Comparison of ENCODE assay signal across 8 mouse cellular contexts in genomic region chr7:47007109-47007780, GRCm38 (mm10). TPM values are rescaled to one million over a fixed set of nuclear protein-coding genes. Genes with fewer than 3 reads are reported as not detected.
DNase-seq lines count a peak whose midpoint lies in the region; ATAC-seq and TF ChIP-seq lines count a peak whose summit lies in the region.

No protein-coding gene starts in this region.

- H3K4me2 ChIP-seq in embryonic facial prominence, embryonic 15.5 days (replicated peaks) = peak overlapping the region; percentile 85

- no peaks in the 10 kb centered on the region for H3K27me3 ChIP-seq in C2C12 (ENCODE audit: control insufficient read depth, insufficient read depth, insufficient read length)
- H3K27me3 ChIP-seq in embryonic facial prominence, embryonic 15.5 days = no peaks in the 10 kb centered on the region

- H3K79me2 ChIP-seq in C2C12 (ENCODE audit: control insufficient read depth, insufficient read depth) = peaks cover 57% of the 10 kb centered on the region

- H3K9me3 ChIP-seq in embryonic facial prominence, embryonic 15.5 days (replicated peaks) = no peaks in the 10 kb centered on the region

- WGBS in embryonic facial prominence, embryonic 15.5 days = 11% methylated on average over 21 of the region's 21 CpGs
- 9% methylated on average over 21 of the region's 21 CpGs for WGBS in large intestine, adult 2 months

- H3K4me3 ChIP-seq in C2C12 (ENCODE audit: insufficient read depth, poor library complexity, severe bottlenecking) = peak overlapping the region; percentile 66
- H3K4me3 ChIP-seq in embryonic facial prominence, embryonic 15.5 days (replicated peaks) = peak overlapping the region; percentile 77

- peak; percentile 91 for DNase-seq in heart, adult 11 months
- no peak for DNase-seq in heart, postnatal 4 days
- DNase-seq in large intestine, adult 2 months (ENCODE audit: low read depth, low spot score) = peak; percentile 25
- DNase-seq in naive thymus-derived CD4-positive, alpha-beta T cell, adult 2 months (ENCODE audit: low read depth) = peak; percentile 53
- DNase-seq in left cerebral cortex, postnatal 36 days (ENCODE audit: low spot score in 2 of 2) = no peak
- no peak for DNase-seq in right cerebral cortex, postnatal 25 days

- peaks cover 49% of the 10 kb centered on the region for H3K79me3 ChIP-seq in C2C12 (ENCODE audit: low read depth)

- peak overlapping the region; percentile 68 for H3ac ChIP-seq in C2C12 (ENCODE audit: control insufficient read depth, insufficient read length, low read depth)

- no peaks in the 10 kb centered on the region for H3K36me3 ChIP-seq in C2C12 (ENCODE audit: control insufficient read depth, insufficient read depth)
- no peaks in the 10 kb centered on the region for H3K36me3 ChIP-seq in embryonic facial prominence, embryonic 15.5 days

- ATAC-seq in embryonic facial prominence, embryonic 15.5 days (ENCODE audit: insufficient number of reproducible peaks, low FRiP score, low TSS enrichment, low read depth) = no peak

- H3K9ac ChIP-seq in embryonic facial prominence, embryonic 15.5 days = peak overlapping the region; percentile 77

- H3K27ac ChIP-seq in embryonic facial prominence, embryonic 15.5 days (replicated peaks) = peak overlapping the region; percentile 97

- intact Hi-C loops in left cerebral cortex, postnatal 36 days (cut with DNase I) = loop anchor here (5.0 kb wide), 1 partner anchor 160 kb away; no protein-coding TSS in a partner anchor

- no peak for TF ChIP-seq CTCF in C2C12 (IDR thresholded peaks at IDR 0.05; ENCODE audit: control insufficient read depth, insufficient read depth, insufficient read length)

- H3K4me1 ChIP-seq in embryonic facial prominence, embryonic 15.5 days = peaks cover 45% of the 10 kb centered on the region

TF ChIP-seq in C2C12, 6 proteins besides CTCF, POLR2A, EP300 and RAD21:
- TF ChIP-seq MYOG (IDR thresholded peaks at IDR 0.05; ENCODE audit: control insufficient read depth, extremely low read depth, insufficient read length) = no peak
- no peak for TF ChIP-seq CEBPB (IDR thresholded peaks at IDR 0.05; ENCODE audit: low read depth)
- no peak for TF ChIP-seq MAX (IDR thresholded peaks at IDR 0.05)
- TF ChIP-seq USF1 (IDR thresholded peaks at IDR 0.05; ENCODE audit: low read depth) = no peak
- no peak for TF ChIP-seq FOSL1 (IDR thresholded peaks at IDR 0.05; ENCODE audit: insufficient read depth, low read length, poor library complexity, severe bottlenecking)
- no peak for TF ChIP-seq MYOD1 (IDR thresholded peaks at IDR 0.05; ENCODE audit: control insufficient read depth, insufficient read length, low read depth)

RNA-seq across cellular contexts. Expression of gene Spty2d1, which starts 1.0 kb away (rescaled TPM):
- total RNA-seq in heart, postnatal 4 days (2021) = 10 to 100 TPM; 15.1 to 15.7 TPM
- 5.3 TPM for polyA plus RNA-seq in C2C12 (2012; fragmentation: generic; extraction: Trizol)
- 20.5 and 21.3 TPM in 2 replicates for polyA plus RNA-seq in embryonic facial prominence, embryonic 15.5 days (2015; fragmentation: Nextera tagmentation; extraction: Ambion mirVana)
- polyA plus RNA-seq in large intestine, adult 2 months (2012; rRNA removed) = 3.8 and 6.2 TPM in 2 replicates
- 10 to 100 TPM; 15.1 TPM for total RNA-seq in left cerebral cortex, postnatal 36 days (2021)

RNA-seq across cellular contexts. Expression of gene Gm9999, which starts 23.9 kb away (rescaled TPM):
- total RNA-seq in heart, postnatal 4 days (2021) = not detected
- not detected for polyA plus RNA-seq in C2C12 (2012; fragmentation: generic; extraction: Trizol)
- polyA plus RNA-seq in embryonic facial prominence, embryonic 15.5 days (2015; fragmentation: Nextera tagmentation; extraction: Ambion mirVana) = not detected in 2 replicates
- polyA plus RNA-seq in large intestine, adult 2 months (2012; rRNA removed) = not detected in 2 replicates
- not detected for total RNA-seq in left cerebral cortex, postnatal 36 days (2021)

RNA-seq across cellular contexts. Expression of gene Tmem86a, which starts 43.2 kb away (rescaled TPM):
- 10 to 100 TPM; 16.9 to 23.8 TPM for total RNA-seq in heart, postnatal 4 days (2021)
- 6.8 TPM for polyA plus RNA-seq in C2C12 (2012; fragmentation: generic; extraction: Trizol)
- 20.3 and 22.3 TPM in 2 replicates for polyA plus RNA-seq in embryonic facial prominence, embryonic 15.5 days (2015; fragmentation: Nextera tagmentation; extraction: Ambion mirVana)
- 52.8 and 183 TPM in 2 replicates for polyA plus RNA-seq in large intestine, adult 2 months (2012; rRNA removed)
- 10 to 100 TPM; 15.1 to 17.1 TPM for total RNA-seq in left cerebral cortex, postnatal 36 days (2021)

RNA-seq across cellular contexts. Expression of gene Uevld, which starts 48.9 kb away (rescaled TPM):
- total RNA-seq in heart, postnatal 4 days (2021) = 10 to 100 TPM; 14.9 to 16.8 TPM
- polyA plus RNA-seq in C2C12 (2012; fragmentation: generic; extraction: Trizol) = 5.0 TPM
- polyA plus RNA-seq in embryonic facial prominence, embryonic 15.5 days (2015; fragmentation: Nextera tagmentation; extraction: Ambion mirVana) = 9.8 and 10.7 TPM in 2 replicates
- polyA plus RNA-seq in large intestine, adult 2 months (2012; rRNA removed) = 2.5 and 4.3 TPM in 2 replicates
- total RNA-seq in left cerebral cortex, postnatal 36 days (2021) = 10 to 100 TPM; 11.9 to 12.1 TPM

Comparison
In these comparisons a context has a peak if more than half of its experiments do, and no peak if none do; other contexts are left out.
1. DNase-seq: peak in heart, adult 11 months (single experiment), large intestine, adult 2 months (single experiment) and naive thymus-derived CD4-positive, alpha-beta T cell, adult 2 months (single experiment); none in heart, postnatal 4 days (single experiment), left cerebral cortex, postnatal 36 days (0 of 2) and right cerebral cortex, postnatal 25 days (single experiment).